Mouse (Mus musculus) midbrain, embryonic 16.5 days (tissue): ENCODE data around the gene Adcy2. TPM values are rescaled to one million over a fixed set of nuclear protein-coding genes. Genes with fewer than 3 reads are reported as not detected.

Source experiments
- ATAC-seq: fragments of 200-750 bp; cut with Nextera tagmentation; 2 replicates; pipeline ENCODE4 v1.8.0; 2017; ENCODE audit warnings: moderate TSS enrichment
- H3K27ac ChIP-seq: fragments of 300-500 bp; sonication (generic); 2 replicates; pipeline ENCODE4 v1.5.1; 2014; ENCODE audit warnings: mild to moderate bottlenecking, low read length, mixed read lengths
- H3K27me3 ChIP-seq: fragments of 300-500 bp; sonication (generic); 2 replicates; pipeline ENCODE4 v1.6.1; 2014; ENCODE audit warnings: low read depth, low read length, mixed read lengths; ENCODE audit not compliant: control insufficient read depth, insufficient read depth
- H3K36me3 ChIP-seq: fragments of 300-500 bp; sonication (generic); 2 replicates; pipeline ENCODE4 v1.6.1; 2014; ENCODE audit warnings: mild to moderate bottlenecking, low read length, moderate library complexity, mixed read lengths; ENCODE audit not compliant: control insufficient read depth, insufficient read depth
- H3K4me1 ChIP-seq: fragments of 300-500 bp; sonication (generic); 2 replicates; pipeline ENCODE4 v1.6.1; 2014; ENCODE audit warnings: mild to moderate bottlenecking, low read length, mixed read lengths; ENCODE audit not compliant: control insufficient read depth, insufficient read depth
- H3K4me2 ChIP-seq: fragments of 300-500 bp; sonication (generic); 2 replicates; pipeline ENCODE4 v1.6.1; 2014; ENCODE audit warnings: mild to moderate bottlenecking, low read length, mixed read lengths
- H3K4me3 ChIP-seq: fragments of 300-500 bp; sonication (generic); 2 replicates; pipeline ENCODE4 v1.5.1; 2014; ENCODE audit warnings: low read depth, mild to moderate bottlenecking, low read length, moderate library complexity, mixed read lengths
- H3K9ac ChIP-seq: fragments of 300-500 bp; sonication (generic); 2 replicates; pipeline ENCODE4 v1.6.1; 2014; ENCODE audit warnings: low read depth, low read length, mixed read lengths
- H3K9me3 ChIP-seq: fragments of 300-500 bp; sonication (generic); replicated peaks from 2 replicates; pipeline ENCODE4 v1.6.1; 2014; ENCODE audit warnings: mild to moderate bottlenecking, low read length, mixed read lengths; ENCODE audit not compliant: control insufficient read depth, poor library complexity, severe bottlenecking
- WGBS: fragments of 180-500 bp; shearing (Covaris S2); extraction: QIAGEN DNeasy Blood & Tissue Kit; methylation state at CpG from one replicate; pipeline ENCODE4 v1.1.7; 2014; 5-methylcytosine and 5-hydroxymethylcytosine counted together
- polyA plus RNA-seq: library from polyadenylated mRNA; unstranded; fragments of >200 nt; fragmentation: Nextera tagmentation; extraction: Ambion mirVana; gene quantifications from 2 replicates; pipeline ENCODE4 v1.2.1, GENCODE M21; 2015

Gene Adcy2
- polyA plus RNA-seq, 1 experiment from 2014 or later, result 7.5 TPM

- Histone ChIP-seq H3K36me3 (no peaks in the 10 kb centered on the region), H3K9ac (no peak overlapping the region), H3K27ac (no peak overlapping the region), H3K4me3 (no peak overlapping the region), H3K4me2 (no peak overlapping the region), H3K9me3 (no peaks in the 10 kb centered on the region), H3K27me3 (no peaks in the 10 kb centered on the region), H3K4me1 (peaks cover 8% of the 10 kb centered on the region; the same call in 1 of the 2 replicates)
- ATAC-seq, result no peak
Measured at GRCm38 (mm10) chr13:68598953-68599352, 400.4 kb downstream of the Adcy2 start.

- H3K4me1 ChIP-seq, result peaks cover 8% of the 10 kb centered on the region; the same call in 1 of the 2 replicates
- H3K9ac ChIP-seq, result peak overlapping the region; percentile 37; the same call in 1 of the 2 replicates
Measured at GRCm38 (mm10) chr13:68597667-68598066, 401.7 kb downstream of the Adcy2 start.

GRCm38 (mm10) chr13:68597199-68597598, 402.1 kb downstream of the Adcy2 start, which contains the start of gene 1700001L19Rik:
TSS of gene 1700001L19Rik (plus strand) at chr13:68597421.
- Histone ChIP-seq H3K4me2 (peak within 1 kb of the TSS; percentile 57), H3K4me1 (peaks cover 8% of the 10 kb centered on the region; the same call in 1 of the 2 replicates), H3K36me3 (0 out of 2 replicates have a peak, but pooled peaks cover 5% of the 10 kb centered on the region), H3K9me3 (no peaks in the 10 kb centered on the region), H3K4me3 (peak within 1 kb of the TSS; percentile 39), H3K9ac (peak within 1 kb of the TSS; percentile 37; the same call in 1 of the 2 replicates), H3K27ac (no peak within 1 kb of the TSS), H3K27me3 (no peaks in the 10 kb centered on the region)
- peak; percentile 37 for ATAC-seq
- 4% methylated on average over 9 of the region's 10 CpGs for WGBS

More at GRCm38 (mm10) chr13:68597667-68598066, 401.7 kb downstream of the Adcy2 start:
- Histone ChIP-seq H3K4me3 (peak overlapping the region; percentile 39), H3K9me3 (no peaks in the 10 kb centered on the region), H3K27ac (no peak overlapping the region), H3K27me3 (no peaks in the 10 kb centered on the region), H3K36me3 (0 out of 2 replicates have a peak, but pooled peaks cover 2% of the 10 kb centered on the region), H3K4me2 (peak overlapping the region; percentile 57)
- WGBS, result 18% methylated on average over 13 of the region's 13 CpGs
- ATAC-seq, result peak; percentile 27

- ATAC-seq, result no peak
- H3K27me3 ChIP-seq, result no peaks in the 10 kb centered on the region
- H3K27ac ChIP-seq, result no peak overlapping the region
- H3K9ac ChIP-seq, result no peak overlapping the region
- WGBS, result 68% methylated on average over 1 of the region's 1 CpGs
- no peaks in the 10 kb centered on the region for H3K9me3 ChIP-seq
- peaks cover 2% of the 10 kb centered on the region; the same call in 1 of the 2 replicates for H3K4me1 ChIP-seq
- peaks cover 32% of the 10 kb centered on the region for H3K36me3 ChIP-seq
- H3K4me3 ChIP-seq, result no peak overlapping the region
- no peak overlapping the region for H3K4me2 ChIP-seq
Measured at GRCm38 (mm10) chr13:68593797-68594196, 405.5 kb downstream of the Adcy2 start.

GRCm38 (mm10) chr13:68588352-68588751, 411.0 kb downstream of the Adcy2 start:
- Histone ChIP-seq H3K9me3 (no peaks in the 10 kb centered on the region), H3K27ac (no peak overlapping the region), H3K4me1 (peaks cover 2% of the 10 kb centered on the region), H3K4me3 (no peak overlapping the region), H3K4me2 (no peak overlapping the region), H3K9ac (no peak overlapping the region), H3K36me3 (peaks cover 60% of the 10 kb centered on the region), H3K27me3 (no peaks in the 10 kb centered on the region)
- no peak for ATAC-seq

GRCm38 (mm10) chr13:68585441-68585840, 413.9 kb downstream of the Adcy2 start:
- WGBS, result 85% methylated on average over 7 of the region's 7 CpGs
- Histone ChIP-seq H3K4me1 (peaks cover 19% of the 10 kb centered on the region), H3K27me3 (no peaks in the 10 kb centered on the region), H3K9me3 (no peaks in the 10 kb centered on the region), H3K27ac (no peak overlapping the region), H3K9ac (no peak overlapping the region), H3K4me3 (no peak overlapping the region), H3K36me3 (peaks cover 41% of the 10 kb centered on the region), H3K4me2 (no peak overlapping the region)
- ATAC-seq, result no peak

GRCm38 (mm10) chr13:68583961-68584360, 415.4 kb downstream of the Adcy2 start:
- H3K9me3 ChIP-seq, result no peaks in the 10 kb centered on the region
- no peak overlapping the region for H3K9ac ChIP-seq
- H3K4me2 ChIP-seq, result no peak overlapping the region
- WGBS, result 97% methylated on average over 11 of the region's 11 CpGs
- H3K4me1 ChIP-seq, result peaks cover 20% of the 10 kb centered on the region
- H3K4me3 ChIP-seq, result no peak overlapping the region
- ATAC-seq, result no peak
- H3K36me3 ChIP-seq, result peaks cover 29% of the 10 kb centered on the region
- H3K27ac ChIP-seq, result no peak overlapping the region
- H3K27me3 ChIP-seq, result no peaks in the 10 kb centered on the region

GRCm38 (mm10) chr13:68582517-68582780, 416.9 kb downstream of the Adcy2 start:
- peak; percentile 34 for ATAC-seq
- peak overlapping the region; percentile 97 for H3K4me2 ChIP-seq

GRCm38 (mm10) chr13:68581747-68582516, 417.4 kb downstream of the Adcy2 start, which contains the start of the genes Mtrr and Fastkd3:
TSS of gene Mtrr (minus strand) at chr13:68582149.
TSS of gene Fastkd3 (plus strand) at chr13:68582234.
- Histone ChIP-seq H3K9ac (peak within 1 kb of the TSS; percentile 81), H3K36me3 (peaks cover 13% of the 10 kb centered on the region), H3K9me3 (no peaks in the 10 kb centered on the region), H3K27ac (peak within 1 kb of the TSS; percentile 80), H3K4me1 (peaks cover 20% of the 10 kb centered on the region), H3K4me2 (peak within 1 kb of the TSS; percentile 97), H3K27me3 (no peaks in the 10 kb centered on the region), H3K4me3 (peak within 1 kb of the TSS; percentile 86)
- ATAC-seq, result peak; percentile 99
- WGBS, result under 1% methylated on average over 81 of the region's 81 CpGs

More at GRCm38 (mm10) chr13:68582517-68582780, 416.9 kb downstream of the Adcy2 start:
- Histone ChIP-seq H3K4me1 (peaks cover 20% of the 10 kb centered on the region), H3K9me3 (no peaks in the 10 kb centered on the region), H3K27me3 (no peaks in the 10 kb centered on the region), H3K4me3 (peak overlapping the region; percentile 86), H3K27ac (peak overlapping the region; percentile 80), H3K36me3 (peaks cover 16% of the 10 kb centered on the region), H3K9ac (peak overlapping the region; percentile 81)
- 0% methylated on average over 11 of the region's 11 CpGs for WGBS
